Mouse (Mus musculus) kidney, embryonic 14.5 days (tissue): ENCODE results near the gene Nol3. TPM values are rescaled to one million over a fixed set of nuclear protein-coding genes. Genes with fewer than 3 reads are reported as not detected.

ENCODE experiments used
- ATAC-seq: fragments of 200-750 bp; cut with Nextera tagmentation; 2 replicates; pipeline ENCODE4 v1.8.0; 2017; ENCODE audit warnings: moderate number of reproducible peaks, mild to moderate bottlenecking, moderate TSS enrichment, moderate library complexity; ENCODE audit not compliant: low FRiP score, low TSS enrichment
- H3K27ac ChIP-seq: fragments of 300-500 bp; sonication (generic); 2 replicates; pipeline ENCODE4 v1.5.1; 2014; ENCODE audit warnings: low read depth, mild to moderate bottlenecking, low read length, moderate library complexity, mixed read lengths
- H3K27me3 ChIP-seq: fragments of 300-500 bp; sonication (generic); 2 replicates; pipeline ENCODE4 v1.6.1; 2014; ENCODE audit warnings: mild to moderate bottlenecking, low read length; ENCODE audit not compliant: control insufficient read depth, insufficient read depth
- H3K36me3 ChIP-seq: fragments of 300-500 bp; sonication (generic); 2 replicates; pipeline ENCODE4 v1.6.1; 2014; ENCODE audit warnings: low read length, mixed read lengths; ENCODE audit not compliant: control insufficient read depth, insufficient read depth
- H3K4me1 ChIP-seq: fragments of 300-500 bp; sonication (generic); 2 replicates; pipeline ENCODE4 v1.6.1; 2014; ENCODE audit warnings: low read length, mixed read lengths; ENCODE audit not compliant: control insufficient read depth, insufficient read depth
- H3K4me2 ChIP-seq: fragments of 300-500 bp; sonication (generic); replicated peaks from 2 replicates; pipeline ENCODE4 v1.6.1; 2014; ENCODE audit warnings: low read depth, mild to moderate bottlenecking, low read length
- H3K4me3 ChIP-seq: fragments of 300-500 bp; sonication (generic); 2 replicates; pipeline ENCODE4 v1.5.1; 2014; ENCODE audit warnings: mild to moderate bottlenecking, low read length
- H3K9ac ChIP-seq: fragments of 300-500 bp; sonication (generic); 2 replicates; pipeline ENCODE4 v1.6.1; 2014; ENCODE audit warnings: low read depth, mild to moderate bottlenecking, low read length, moderate library complexity
- H3K9me3 ChIP-seq: fragments of 300-500 bp; sonication (generic); 2 replicates; pipeline ENCODE4 v1.6.1; 2016; ENCODE audit warnings: low read length; ENCODE audit not compliant: control insufficient read depth
- WGBS: fragments of 180-500 bp; shearing (Covaris S2); extraction: QIAGEN DNeasy Blood & Tissue Kit; methylation state at CpG from one replicate; pipeline ENCODE4 v1.1.7; 2014; 5-methylcytosine and 5-hydroxymethylcytosine counted together
- polyA plus RNA-seq: library from polyadenylated mRNA; unstranded; fragments of >200 nt; fragmentation: Nextera tagmentation; extraction: Ambion mirVana; gene quantifications from 2 replicates; pipeline ENCODE4 v1.2.1, GENCODE M21; 2014

Nol3 gene
- polyA plus RNA-seq, 1 experiment from 2014 or later, result 0.85 TPM

DNA sequence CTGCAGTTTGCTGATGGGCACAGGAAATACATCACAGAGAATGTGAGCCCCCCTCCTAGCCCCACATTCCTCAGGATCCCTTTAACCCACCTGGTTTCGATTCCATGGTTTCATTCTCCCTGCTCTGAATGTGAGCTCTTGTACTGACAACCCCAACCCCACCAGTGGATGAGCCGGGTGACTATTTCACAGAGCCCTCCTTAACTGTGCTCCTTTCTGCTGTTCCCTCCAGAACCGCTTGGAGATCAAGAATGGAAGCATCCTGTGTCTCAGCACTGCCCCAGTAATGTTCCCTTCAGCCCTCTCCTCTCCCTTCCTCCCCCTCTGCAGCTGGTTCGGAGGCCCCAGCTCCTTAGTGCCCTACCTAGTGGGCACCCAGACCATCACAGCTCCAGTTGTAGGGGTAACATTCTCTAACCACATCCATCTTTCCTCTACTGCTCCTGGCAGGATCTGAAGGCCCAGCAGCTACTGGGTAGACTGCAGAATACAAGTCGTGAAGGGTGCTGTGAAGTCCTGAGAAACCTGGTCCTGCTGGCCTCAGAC is 30.3 kb downstream of the Nol3 start:
- WGBS, result 47% methylated on average over 5 of the region's 5 CpGs
- Histone ChIP-seq H3K4me2 (peak overlapping the region; percentile 72), H3K27ac (peak overlapping the region; percentile 69; the same call in 1 of the 2 replicates), H3K36me3 (peaks cover 54% of the 10 kb centered on the region), H3K9me3 (no peaks in the 10 kb centered on the region), H3K4me3 (peak overlapping the region; percentile 38), H3K27me3 (no peaks in the 10 kb centered on the region), H3K4me1 (peaks cover 18% of the 10 kb centered on the region; the same call in 1 of the 2 replicates), H3K9ac (peak overlapping the region; percentile 60; the same call in 1 of the 2 replicates)
- ATAC-seq, result peak; percentile 38

GRCm38 (mm10) chr8:105307670-105308069 is 31.7 kb downstream of the Nol3 start:
- H3K9ac ChIP-seq, result no peak overlapping the region
- no peak overlapping the region for H3K27ac ChIP-seq
- peaks cover 48% of the 10 kb centered on the region for H3K36me3 ChIP-seq
- H3K4me3 ChIP-seq, result no peak overlapping the region
- no peaks in the 10 kb centered on the region for H3K27me3 ChIP-seq
- H3K9me3 ChIP-seq, result no peaks in the 10 kb centered on the region
- peaks cover 18% of the 10 kb centered on the region; the same call in 1 of the 2 replicates for H3K4me1 ChIP-seq
- 93% methylated on average over 13 of the region's 13 CpGs for WGBS
- ATAC-seq, result no peak
- no peak overlapping the region for H3K4me2 ChIP-seq

DNA sequence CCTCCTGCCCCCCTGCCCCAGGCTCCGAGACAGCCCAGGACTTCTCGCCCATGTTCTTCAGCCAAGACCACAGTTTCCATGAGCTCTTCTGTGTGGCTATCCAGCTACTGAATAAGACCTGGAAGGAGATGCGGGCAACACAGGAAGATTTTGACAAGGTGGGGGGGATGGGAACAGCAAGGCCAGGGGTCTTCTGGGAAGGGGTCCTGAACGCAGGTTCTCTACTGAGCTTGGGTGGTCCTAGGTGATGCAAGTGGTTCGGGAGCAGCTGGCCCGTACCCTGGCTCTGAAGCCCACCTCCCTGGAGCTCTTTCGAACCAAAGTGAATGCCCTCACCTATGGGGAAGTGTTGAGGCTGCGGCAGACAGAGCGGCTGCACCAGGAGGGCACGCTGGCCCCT is 32.5 kb downstream of the Nol3 start:
- no peak for ATAC-seq
- Histone ChIP-seq H3K9ac (no peak overlapping the region), H3K4me3 (no peak overlapping the region), H3K4me2 (no peak overlapping the region), H3K4me1 (peaks cover 18% of the 10 kb centered on the region; the same call in 1 of the 2 replicates), H3K27me3 (no peaks in the 10 kb centered on the region), H3K9me3 (no peaks in the 10 kb centered on the region), H3K36me3 (peaks cover 50% of the 10 kb centered on the region), H3K27ac (no peak overlapping the region)
- WGBS, result 94% methylated on average over 10 of the region's 10 CpGs

- ATAC-seq, result no peak
- H3K9ac ChIP-seq, result no peak overlapping the region
- peaks cover 18% of the 10 kb centered on the region; the same call in 1 of the 2 replicates for H3K4me1 ChIP-seq
- H3K9me3 ChIP-seq, result no peaks in the 10 kb centered on the region
- no peak overlapping the region for H3K27ac ChIP-seq
- no peaks in the 10 kb centered on the region for H3K27me3 ChIP-seq
- no peak overlapping the region for H3K4me2 ChIP-seq
- WGBS, result 75% methylated on average over 15 of the region's 15 CpGs
- peaks cover 50% of the 10 kb centered on the region for H3K36me3 ChIP-seq
- no peak overlapping the region for H3K4me3 ChIP-seq
These were observed 33.4 kb downstream of the Nol3 start for GRCm38 (mm10) chr8:105309142-105309847.

GRCm38 (mm10) chr8:105310118-105310517 is 34.2 kb downstream of the Nol3 start:
- H3K4me2 ChIP-seq, result no peak overlapping the region
- ATAC-seq, result no peak
- WGBS, result 89% methylated on average over 8 of the region's 8 CpGs

GRCm38 (mm10) chr8:105311718-105312117 is 35.8 kb downstream of the Nol3 start:
- Histone ChIP-seq H3K4me1 (no peaks in the 10 kb centered on the region), H3K27ac (no peak overlapping the region), H3K9me3 (no peaks in the 10 kb centered on the region), H3K36me3 (peaks cover 63% of the 10 kb centered on the region), H3K4me2 (no peak overlapping the region), H3K9ac (no peak overlapping the region), H3K27me3 (no peaks in the 10 kb centered on the region), H3K4me3 (no peak overlapping the region)
- ATAC-seq, result no peak
- 91% methylated on average over 1 of the region's 1 CpGs for WGBS

More at GRCm38 (mm10) chr8:105310118-105310517, 34.2 kb downstream of the Nol3 start:
- Histone ChIP-seq H3K4me3 (no peak overlapping the region), H3K27ac (no peak overlapping the region), H3K27me3 (no peaks in the 10 kb centered on the region), H3K4me1 (peaks cover 11% of the 10 kb centered on the region; the same call in 1 of the 2 replicates), H3K36me3 (peaks cover 52% of the 10 kb centered on the region), H3K9ac (no peak overlapping the region), H3K9me3 (no peaks in the 10 kb centered on the region)

DNA sequence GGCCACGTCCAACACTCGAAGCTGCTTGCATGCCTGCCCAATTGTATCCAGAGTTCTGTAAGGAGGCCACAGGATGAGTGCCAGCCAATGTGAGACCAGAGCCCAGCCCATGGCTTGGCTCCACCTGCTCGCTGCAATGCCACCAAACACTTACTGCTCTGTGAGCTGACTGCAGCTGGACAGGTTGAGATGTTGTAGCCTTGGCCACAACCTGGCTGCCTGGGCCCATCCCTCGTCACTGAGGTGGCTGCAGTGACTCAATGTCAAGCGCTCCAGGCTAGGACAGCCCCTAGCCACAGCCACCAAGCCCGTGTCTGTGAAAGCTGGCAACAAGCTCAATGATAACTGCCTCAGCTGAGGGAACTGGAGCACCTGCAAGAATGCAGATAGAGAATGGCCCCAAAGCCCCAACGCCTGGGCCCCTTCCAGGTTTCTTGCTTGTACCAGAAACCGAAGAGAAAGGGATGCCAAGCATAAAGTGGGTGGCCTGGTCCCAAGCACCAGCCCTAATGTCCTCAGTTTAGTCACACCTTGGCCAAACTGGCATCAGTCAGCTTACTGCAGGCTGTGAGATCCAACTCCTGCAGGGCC is 37.0 kb downstream of the Nol3 start:
- no peak for ATAC-seq
- Histone ChIP-seq H3K4me2 (no peak overlapping the region), H3K9ac (no peak overlapping the region), H3K27ac (no peak overlapping the region), H3K36me3 (peaks cover 63% of the 10 kb centered on the region), H3K4me1 (no peaks in the 10 kb centered on the region), H3K4me3 (no peak overlapping the region), H3K27me3 (no peaks in the 10 kb centered on the region), H3K9me3 (no peaks in the 10 kb centered on the region)
- 90% methylated on average over 8 of the region's 8 CpGs for WGBS

- Histone ChIP-seq H3K36me3 (peaks cover 55% of the 10 kb centered on the region; the same call in 1 of the 2 replicates), H3K27me3 (no peaks in the 10 kb centered on the region), H3K9ac (no peak overlapping the region), H3K9me3 (no peaks in the 10 kb centered on the region), H3K27ac (no peak overlapping the region), H3K4me1 (no peaks in the 10 kb centered on the region), H3K4me2 (no peak overlapping the region), H3K4me3 (no peak overlapping the region)
- WGBS, result 75% methylated on average over 9 of the region's 9 CpGs
- no peak for ATAC-seq
These were observed 37.9 kb downstream of the Nol3 start for GRCm38 (mm10) chr8:105313622-105314402.
